Mouse (Mus musculus): Measurements from ENCODE around the gene Ormdl3.

GRCm38 (mm10) chr11:98598851-98599290, 11.7 kb upstream of the Ormdl3 start:
- TF ChIP-seq CTCF (conservative IDR thresholded peaks at IDR 0.05; ENCODE audit: insufficient read depth, insufficient read length, low read depth, low read length), result no peak
- no peak for TF ChIP-seq POLR2A (IDR thresholded peaks at IDR 0.05; ENCODE audit: low read depth, low read length)
